Mouse (Mus musculus): ENCODE measurements at regions not wholly inside any gene's neighbourhood (a gene's known extent, or its start where the extent isn't known, plus 50 kb on each side); places are given as distances from the start of the nearest gene placed in this dataset.

GRCm38 (mm10) chr8:34533421-34533820 is 421.9 kb upstream of the Gm10131 start:
- no peak for TF ChIP-seq CTCF (IDR thresholded peaks at IDR 0.05; ENCODE audit: extremely low read depth, insufficient read length, insufficient replicate concordance, low read depth, low read length)
- no peak for TF ChIP-seq POLR2A (IDR thresholded peaks at IDR 0.05; ENCODE audit: low read depth, low read length)
